Mouse (Mus musculus): ENCODE measurements around the gene Ppm1h. TPM values are rescaled to one million over a fixed set of nuclear protein-coding genes. Genes with fewer than 3 reads are reported as not detected.

Gene Ppm1h
- polyA plus RNA-seq (2011; ENCODE audit: insufficient read depth, insufficient read length, low replicate concordance, missing spikeins) = 9.3 and 13.1 TPM in 2 replicates

- under 1% methylated on average over 94 of the region's 94 CpGs for WGBS
- peak within 1 kb of the TSS; percentile 70 for H3K4me3 ChIP-seq (replicated peaks; ENCODE audit: control insufficient read depth, low read depth, low read length)
- no peaks in the 10 kb centered on the region for H3K4me1 ChIP-seq (ENCODE audit: control insufficient read depth, insufficient read depth, low read length)
- peak within 1 kb of the TSS; percentile 96 for H3K27ac ChIP-seq (ENCODE audit: control insufficient read depth, insufficient read depth, low read depth, low read length, poor library complexity)
- TF ChIP-seq POLR2A (IDR thresholded peaks at IDR 0.05; ENCODE audit: borderline replicate concordance, control insufficient read depth, low read depth, low read length) = peak; percentile 51; the same call in 1 of the 2 replicates
- peak; percentile 43 for TF ChIP-seq CTCF (IDR thresholded peaks at IDR 0.05; ENCODE audit: control insufficient read depth, insufficient read depth, low read length)
Measured at GRCm38 (mm10) chr10:122678541-122679436, at the start of gene Ppm1h. Gene Ppm1h, plus strand, starts transcription at chr10:122678762.

GRCm38 (mm10) chr10:122629003-122629402 lies 49.6 kb upstream of the Ppm1h start:
- Histone ChIP-seq H3K4me1 (ENCODE audit: control insufficient read depth, insufficient read depth, low read length) (no peaks in the 10 kb centered on the region), H3K27ac (ENCODE audit: control insufficient read depth, insufficient read depth, low read depth, low read length, poor library complexity) (no peak overlapping the region), H3K4me3 (replicated peaks; ENCODE audit: control insufficient read depth, low read depth, low read length) (no peak overlapping the region)
- 54% methylated on average over 4 of the region's 4 CpGs for WGBS
- TF ChIP-seq CTCF (IDR thresholded peaks at IDR 0.05; ENCODE audit: control insufficient read depth, insufficient read depth, low read length) (no peak), POLR2A (IDR thresholded peaks at IDR 0.05; ENCODE audit: borderline replicate concordance, control insufficient read depth, low read depth, low read length) (no peak)

DNA sequence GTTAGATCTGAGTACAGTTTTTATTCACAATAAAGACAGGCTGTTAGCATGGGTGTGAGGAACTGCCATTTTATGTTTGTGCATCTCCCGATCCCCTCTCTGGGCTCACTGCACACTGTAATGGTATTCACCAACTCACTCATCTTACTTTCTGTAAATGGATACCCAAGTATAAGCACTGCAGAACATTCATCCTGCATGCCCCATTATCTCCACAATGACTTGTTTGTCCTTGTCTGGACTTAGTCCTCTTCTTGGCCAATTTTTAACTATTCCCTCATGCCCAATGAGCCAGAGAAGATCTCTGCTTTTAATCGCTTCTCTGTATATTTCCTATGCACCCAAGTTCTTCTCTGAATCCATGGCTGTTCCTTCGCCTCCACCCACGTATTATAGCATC lies 38.7 kb upstream of the Ppm1h start:
- Histone ChIP-seq H3K27ac (ENCODE audit: control insufficient read depth, insufficient read depth, low read depth, low read length, poor library complexity) (no peak overlapping the region), H3K4me1 (ENCODE audit: control insufficient read depth, insufficient read depth, low read length) (no peaks in the 10 kb centered on the region; the same call in 1 of the 2 replicates), H3K4me3 (replicated peaks; ENCODE audit: control insufficient read depth, low read depth, low read length) (no peak overlapping the region)
- TF ChIP-seq CTCF (IDR thresholded peaks at IDR 0.05; ENCODE audit: control insufficient read depth, insufficient read depth, low read length) (no peak), POLR2A (IDR thresholded peaks at IDR 0.05; ENCODE audit: borderline replicate concordance, control insufficient read depth, low read depth, low read length) (no peak)
- 84% methylated on average over 4 of the region's 4 CpGs for WGBS

DNA sequence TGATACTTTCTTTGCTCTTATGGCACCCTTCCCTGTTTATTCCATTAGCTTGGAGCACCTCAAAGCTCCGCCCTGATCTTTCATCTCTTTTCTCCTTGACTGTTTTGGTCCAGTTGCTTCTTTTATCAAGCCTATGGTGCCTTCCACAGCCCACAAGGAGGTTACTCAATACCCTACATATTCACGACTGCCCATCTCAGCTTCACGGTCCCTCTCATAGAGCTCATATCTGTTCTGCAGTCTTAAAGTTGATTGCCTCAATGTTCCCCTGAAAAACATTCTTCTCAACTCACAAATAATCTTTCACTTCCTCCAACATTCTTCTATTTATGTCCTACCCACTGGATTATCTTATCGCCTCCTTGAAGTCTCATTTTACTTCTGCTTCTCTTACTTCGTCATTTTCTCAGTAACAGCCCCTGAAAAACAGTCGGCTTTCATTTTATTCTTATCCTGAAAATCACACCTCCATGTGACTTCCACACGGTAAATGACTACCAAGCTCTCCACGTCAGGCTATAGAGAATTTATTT lies 37.2 kb upstream of the Ppm1h start:
- 22% methylated on average over 8 of the region's 8 CpGs for WGBS
- H3K4me3 ChIP-seq (replicated peaks; ENCODE audit: control insufficient read depth, low read depth, low read length) = no peak overlapping the region
- H3K27ac ChIP-seq (ENCODE audit: control insufficient read depth, insufficient read depth, low read depth, low read length, poor library complexity) = no peak overlapping the region
- TF ChIP-seq POLR2A (IDR thresholded peaks at IDR 0.05; ENCODE audit: borderline replicate concordance, control insufficient read depth, low read depth, low read length) (no peak), CTCF (IDR thresholded peaks at IDR 0.05; ENCODE audit: control insufficient read depth, insufficient read depth, low read length) (no peak)
- no peaks in the 10 kb centered on the region; the same call in 1 of the 2 replicates for H3K4me1 ChIP-seq (ENCODE audit: control insufficient read depth, insufficient read depth, low read length)

DNA sequence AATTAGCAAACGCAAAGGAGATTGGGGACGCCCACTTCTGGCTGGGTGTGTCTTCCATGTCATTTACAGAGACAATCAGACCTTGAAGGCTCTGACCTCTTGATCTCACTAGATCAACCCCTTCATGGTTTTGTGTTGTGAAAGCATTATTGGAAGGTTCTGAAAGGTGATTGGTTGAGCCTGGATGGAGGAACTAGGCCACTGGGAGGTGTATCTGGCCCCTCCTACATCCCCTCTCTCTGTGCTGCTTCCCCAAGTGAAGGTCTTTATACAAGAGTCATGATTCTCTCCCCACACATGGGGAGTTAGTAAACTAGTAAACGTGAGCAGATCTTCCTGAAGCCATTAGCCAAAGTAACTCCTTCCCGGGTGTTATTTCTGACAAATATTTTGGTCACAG lies 36.4 kb upstream of the Ppm1h start:
- Histone ChIP-seq H3K4me1 (ENCODE audit: control insufficient read depth, insufficient read depth, low read length) (no peaks in the 10 kb centered on the region; the same call in 1 of the 2 replicates), H3K4me3 (replicated peaks; ENCODE audit: control insufficient read depth, low read depth, low read length) (no peak overlapping the region), H3K27ac (ENCODE audit: control insufficient read depth, insufficient read depth, low read depth, low read length, poor library complexity) (no peak overlapping the region)
- 73% methylated on average over 4 of the region's 4 CpGs for WGBS
- TF ChIP-seq CTCF (IDR thresholded peaks at IDR 0.05; ENCODE audit: control insufficient read depth, insufficient read depth, low read length) (no peak), POLR2A (IDR thresholded peaks at IDR 0.05; ENCODE audit: borderline replicate concordance, control insufficient read depth, low read depth, low read length) (no peak)

DNA sequence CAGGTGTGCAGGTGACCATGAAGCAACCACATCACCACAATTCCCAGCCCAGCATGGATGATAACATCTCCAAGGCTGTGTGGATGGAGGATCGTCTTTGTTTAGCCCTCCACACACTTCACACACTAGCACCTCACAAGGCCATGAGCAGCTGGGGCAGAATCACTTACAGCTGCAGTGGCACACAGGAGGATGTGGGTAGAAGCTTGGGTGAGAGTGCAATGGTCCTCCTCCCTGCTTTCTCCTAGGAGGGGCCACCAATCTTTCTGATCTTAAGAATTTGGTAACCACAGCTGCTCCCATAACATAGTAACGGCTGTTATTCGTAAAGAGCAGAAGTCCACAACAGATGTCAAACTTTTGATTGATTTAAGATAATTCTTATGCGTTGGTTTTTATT lies 26.6 kb upstream of the Ppm1h start:
- Histone ChIP-seq H3K4me3 (replicated peaks; ENCODE audit: control insufficient read depth, low read depth, low read length) (no peak overlapping the region), H3K27ac (ENCODE audit: control insufficient read depth, insufficient read depth, low read depth, low read length, poor library complexity) (no peak overlapping the region), H3K4me1 (ENCODE audit: control insufficient read depth, insufficient read depth, low read length) (no peaks in the 10 kb centered on the region; the same call in 1 of the 2 replicates)
- TF ChIP-seq CTCF (IDR thresholded peaks at IDR 0.05; ENCODE audit: control insufficient read depth, insufficient read depth, low read length) = no peak
- no peak for TF ChIP-seq POLR2A (IDR thresholded peaks at IDR 0.05; ENCODE audit: borderline replicate concordance, control insufficient read depth, low read depth, low read length)
- WGBS = 36% methylated on average over 4 of the region's 4 CpGs

- H3K27ac ChIP-seq (ENCODE audit: control insufficient read depth, insufficient read depth, low read depth, low read length, poor library complexity) = no peak overlapping the region
- WGBS = 91% methylated on average over 1 of the region's 1 CpGs
- H3K4me1 ChIP-seq (ENCODE audit: control insufficient read depth, insufficient read depth, low read length) = no peaks in the 10 kb centered on the region; the same call in 1 of the 2 replicates
- no peak overlapping the region for H3K4me3 ChIP-seq (replicated peaks; ENCODE audit: control insufficient read depth, low read depth, low read length)
- TF ChIP-seq CTCF (IDR thresholded peaks at IDR 0.05; ENCODE audit: control insufficient read depth, insufficient read depth, low read length) = no peak
Measured at GRCm38 (mm10) chr10:122652578-122652977, 26.0 kb upstream of the Ppm1h start.

DNA sequence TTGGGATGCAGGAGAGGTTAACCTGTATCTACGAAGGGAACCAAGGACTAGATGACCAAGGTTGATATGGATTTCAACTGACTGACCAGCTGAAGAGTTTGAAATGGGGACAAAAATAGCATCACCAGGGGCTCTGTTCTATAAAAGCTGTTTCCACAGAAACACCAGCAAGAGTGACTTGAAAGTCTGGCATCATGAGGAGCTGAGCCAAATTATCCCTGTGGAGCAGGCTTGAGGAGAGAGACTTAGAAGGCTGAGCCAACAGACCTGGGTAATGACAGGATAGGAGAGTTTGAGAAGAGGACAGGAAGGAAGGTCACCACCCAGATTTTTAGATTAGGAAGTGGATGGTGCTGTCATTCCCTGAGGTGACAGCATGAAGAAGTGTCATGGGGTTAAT lies 12.9 kb upstream of the Ppm1h start:
- H3K27ac ChIP-seq (ENCODE audit: control insufficient read depth, insufficient read depth, low read depth, low read length, poor library complexity) = no peak overlapping the region
- H3K4me1 ChIP-seq (ENCODE audit: control insufficient read depth, insufficient read depth, low read length) = peaks cover 2% of the 10 kb centered on the region; the same call in 1 of the 2 replicates
- WGBS = 74% methylated on average over 1 of the region's 1 CpGs
- TF ChIP-seq POLR2A (IDR thresholded peaks at IDR 0.05; ENCODE audit: borderline replicate concordance, control insufficient read depth, low read depth, low read length) (no peak), CTCF (IDR thresholded peaks at IDR 0.05; ENCODE audit: control insufficient read depth, insufficient read depth, low read length) (no peak)
- no peak overlapping the region for H3K4me3 ChIP-seq (replicated peaks; ENCODE audit: control insufficient read depth, low read depth, low read length)

Data from bone marrow, adult 2 months (tissue).